ENCODE assay signal across 9 mouse cellular contexts in the genomic region with DNA sequence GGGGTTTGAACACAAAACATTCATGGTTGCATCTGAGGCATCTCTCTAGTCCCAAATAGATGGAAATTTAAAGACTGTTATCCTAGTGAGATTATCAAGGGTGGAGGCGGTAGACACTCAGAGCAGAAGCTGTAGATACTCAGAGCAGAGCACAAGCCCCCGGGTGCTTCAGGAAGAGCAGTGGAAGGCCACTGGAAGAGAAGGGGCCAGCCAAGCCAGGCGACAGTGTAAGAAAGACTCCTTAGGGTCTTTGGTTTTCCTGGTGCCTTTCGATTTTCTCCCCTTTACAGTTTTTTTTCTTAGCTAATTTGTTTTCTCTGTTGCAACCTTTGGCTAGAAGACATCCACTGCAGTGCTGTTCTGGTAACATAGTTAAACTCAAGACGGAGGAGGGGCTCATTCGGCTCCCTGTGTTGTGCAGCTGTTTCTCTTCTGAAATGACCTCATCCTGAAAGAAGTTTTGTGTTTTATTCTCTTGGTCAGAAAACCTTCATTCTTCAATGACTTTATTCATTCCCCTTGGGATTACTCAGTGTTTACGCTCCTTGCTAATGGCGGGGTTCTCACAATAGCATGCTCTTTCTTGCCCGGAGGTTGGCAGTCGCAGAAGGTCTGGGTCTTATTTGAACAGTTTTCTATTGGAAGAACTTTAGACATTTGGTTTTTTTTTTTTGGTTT.
A peak's percentile ranks its signal among the peaks of the same experiment; 100 is the strongest.
DNase-seq lines count a peak whose midpoint lies in the region; ATAC-seq and TF ChIP-seq lines count a peak whose summit lies in the region.
"Had no signal": no experiment of that assay in that cellular context is flagged by ENCODE, and none has a peak within 500 bp of the region (broad histone marks: within the 10 kb centered on the region; RNA-seq: fewer than 3 reads in every experiment).

No protein-coding gene starts in this region.

- peak overlapping the region; percentile 64 for H3K27ac ChIP-seq in heart, adult 2 months
- H3K27ac ChIP-seq in heart, embryonic 11.5 days (ENCODE audit: low read depth, low read length) = no peak overlapping the region
- peak overlapping the region; percentile 19; the same call in 1 of the 2 replicates for H3K27ac ChIP-seq in forebrain, embryonic 15.5 days (replicated peaks)
- peak overlapping the region; percentile 64 for H3K27ac ChIP-seq in limb, embryonic 15.5 days

- H3K79me2 ChIP-seq in heart, adult 2 months (replicated peaks; ENCODE audit: control insufficient read depth, insufficient read depth, low read length) = no peaks in the 10 kb centered on the region

- no peaks in the 10 kb centered on the region; the same call in 1 of the 2 replicates for H3K4me1 ChIP-seq in heart, adult 2 months (ENCODE audit: control insufficient read depth, insufficient read depth, low read length)
- H3K4me1 ChIP-seq in heart, embryonic 11.5 days (ENCODE audit: control insufficient read depth, insufficient read depth, low read length) = no peaks in the 10 kb centered on the region
- no peaks in the 10 kb centered on the region for H3K4me1 ChIP-seq in forebrain, embryonic 15.5 days
- H3K4me1 ChIP-seq in limb, embryonic 15.5 days = peaks cover 6% of the 10 kb centered on the region; the same call in 1 of the 2 replicates

- DNase-seq in heart, adult 2 months = peak in 1 of 2 experiments; percentile 46
- DNase-seq in Muller cell, postnatal 12 days (ENCODE audit: inconsistent ontology term) = peak; percentile 87
- DNase-seq in cerebellum, adult 18-20 months = no peak
- DNase-seq in natural killer cell, adult 2 months (ENCODE audit: low spot score in 2 of 2) = no peak
- DNase-seq: kidney, postnatal 10 days had no signal

- ATAC-seq in heart, embryonic 11.5 days (replicated peaks; ENCODE audit: insufficient number of reproducible peaks, low FRiP score, low TSS enrichment) = no peak
- ATAC-seq in forebrain, embryonic 15.5 days (replicated peaks) = peak; percentile 86
- peak; percentile 72; the same call in 1 of the 2 replicates for ATAC-seq in limb, embryonic 15.5 days (ENCODE audit: insufficient number of reproducible peaks, low FRiP score, low TSS enrichment, low read depth)
- no peak for ATAC-seq in erythroblast, adult 5-6 weeks (replicated peaks; ENCODE audit: low FRiP score, poor library complexity, severe bottlenecking)

- H3K9me3 ChIP-seq in heart, embryonic 11.5 days (replicated peaks; ENCODE audit: control insufficient read depth, low read length) = no peaks in the 10 kb centered on the region
- H3K9me3 ChIP-seq in forebrain, embryonic 15.5 days = no peaks in the 10 kb centered on the region
- no peaks in the 10 kb centered on the region for H3K9me3 ChIP-seq in limb, embryonic 15.5 days

- no peak for TF ChIP-seq POLR2A in heart, adult 2 months (IDR thresholded peaks at IDR 0.05; ENCODE audit: insufficient read depth, low read depth, low read length)

- H3K36me3 ChIP-seq in heart, adult 2 months (ENCODE audit: control insufficient read depth, insufficient read depth, low read length) = peaks cover 5% of the 10 kb centered on the region
- no peaks in the 10 kb centered on the region for H3K36me3 ChIP-seq in heart, embryonic 11.5 days (ENCODE audit: control insufficient read depth, insufficient read depth, low read length)
- no peaks in the 10 kb centered on the region for H3K36me3 ChIP-seq in forebrain, embryonic 15.5 days
- H3K36me3 ChIP-seq in limb, embryonic 15.5 days = no peaks in the 10 kb centered on the region

- no peak for TF ChIP-seq CTCF in heart, adult 2 months (IDR thresholded peaks at IDR 0.05)

- intact Hi-C loops in heart, adult 2 months (cut with DNase I) = no loop called here

- H3K4me2 ChIP-seq in heart, embryonic 11.5 days = no peak overlapping the region
- H3K4me2 ChIP-seq in forebrain, embryonic 15.5 days (replicated peaks) = no peak overlapping the region
- H3K4me2 ChIP-seq in limb, embryonic 15.5 days = no peak overlapping the region

- H3K27me3 ChIP-seq in heart, adult 2 months (ENCODE audit: control insufficient read depth, insufficient read depth, low read length) = no peaks in the 10 kb centered on the region
- no peaks in the 10 kb centered on the region for H3K27me3 ChIP-seq in heart, embryonic 11.5 days (ENCODE audit: control insufficient read depth, insufficient read depth, low read length)
- no peaks in the 10 kb centered on the region for H3K27me3 ChIP-seq in forebrain, embryonic 15.5 days
- no peaks in the 10 kb centered on the region for H3K27me3 ChIP-seq in limb, embryonic 15.5 days

- no peak overlapping the region for H3K4me3 ChIP-seq in heart, adult 2 months
- H3K4me3 ChIP-seq in heart, embryonic 11.5 days (ENCODE audit: low read depth, low read length) = no peak overlapping the region
- no peak overlapping the region for H3K4me3 ChIP-seq in forebrain, embryonic 15.5 days
- H3K4me3 ChIP-seq in limb, embryonic 15.5 days = no peak overlapping the region

- WGBS in heart, adult 2 months = 37% methylated on average over 10 of the region's 10 CpGs
- WGBS in heart, embryonic 11.5 days (ENCODE audit: insufficient replicate concordance) = 70% methylated on average over 10 of the region's 10 CpGs
- 17% methylated on average over 10 of the region's 10 CpGs for WGBS in forebrain, embryonic 15.5 days
- 37% methylated on average over 10 of the region's 10 CpGs for WGBS in limb, embryonic 15.5 days

- no peak overlapping the region for H3K9ac ChIP-seq in heart, adult 2 months (ENCODE audit: low read depth, low read length)
- no peak overlapping the region for H3K9ac ChIP-seq in heart, embryonic 11.5 days (ENCODE audit: low read depth, low read length)
- no peak overlapping the region for H3K9ac ChIP-seq in forebrain, embryonic 15.5 days (replicated peaks)
- H3K9ac ChIP-seq in limb, embryonic 15.5 days = no peak overlapping the region

- TF ChIP-seq EP300 in heart, adult 2 months (IDR thresholded peaks at IDR 0.05; ENCODE audit: insufficient read depth, low read depth, low read length) = no peak

Comparison
In these comparisons a context has a peak if more than half of its experiments do, and no peak if none do; other contexts are left out.
1. ATAC-seq: peak in forebrain, embryonic 15.5 days (single experiment) and limb, embryonic 15.5 days (single experiment); none in heart, embryonic 11.5 days (single experiment) and erythroblast, adult 5-6 weeks (single experiment).